Mouse (Mus musculus) lung, postnatal 0 days (tissue): Measurements from ENCODE around the gene Maats1. TPM values are rescaled to one million over a fixed set of nuclear protein-coding genes. Genes with fewer than 3 reads are reported as not detected.

Source experiments
- ATAC-seq: fragments of 200-750 bp; cut with Nextera tagmentation; 2 replicates; pipeline ENCODE4 v1.8.0; 2017; ENCODE audit warnings: moderate library complexity
- DNase-seq: peaks from one replicate; pipeline ENCODE4 v3.0.0-alpha.2; 2016; ENCODE audit warnings: low spot score
- H3K27ac ChIP-seq: fragments of 300-500 bp; sonication (generic); 2 replicates; pipeline ENCODE4 v1.5.1; 2014; ENCODE audit warnings: antibody characterized with exemption, mild to moderate bottlenecking, low read length, mixed read lengths
- H3K27me3 ChIP-seq: fragments of 300-500 bp; sonication (generic); replicated peaks from 2 replicates; pipeline ENCODE4 v1.6.1; 2014; ENCODE audit warnings: low read length, mixed read lengths; ENCODE audit not compliant: insufficient read depth
- H3K36me3 ChIP-seq: fragments of 300-500 bp; sonication (generic); 2 replicates; pipeline ENCODE4 v1.6.1; 2014; ENCODE audit warnings: low read length, mixed read lengths; ENCODE audit not compliant: insufficient read depth
- H3K4me1 ChIP-seq: fragments of 300-500 bp; sonication (generic); 2 replicates; pipeline ENCODE4 v1.6.1; 2014; ENCODE audit warnings: antibody characterized with exemption, low read depth, low read length, mixed read lengths; ENCODE audit not compliant: insufficient read depth
- H3K4me2 ChIP-seq: fragments of 300-500 bp; sonication (generic); replicated peaks from 2 replicates; pipeline ENCODE4 v1.6.1; 2014; ENCODE audit warnings: low read depth, mild to moderate bottlenecking, low read length, moderate library complexity, mixed read lengths
- H3K4me3 ChIP-seq: fragments of 300-500 bp; sonication (generic); 2 replicates; pipeline ENCODE4 v1.5.1; 2014; ENCODE audit warnings: low read depth, low read length
- H3K9ac ChIP-seq: fragments of 300-500 bp; sonication (generic); replicated peaks from 2 replicates; pipeline ENCODE4 v1.6.1; 2014; ENCODE audit warnings: low read depth, mild to moderate bottlenecking
- H3K9me3 ChIP-seq: fragments of 300-500 bp; sonication (generic); 2 replicates; pipeline ENCODE4 v1.6.1; 2016; ENCODE audit warnings: low read length, mixed read lengths
- CTCF ChIP-seq: IDR thresholded peaks from 2 replicates; pipeline ENCODE4 v1.5.1; 2016; ENCODE audit warnings: antibody characterized with exemption, mild to moderate bottlenecking
- EP300 ChIP-seq: IDR thresholded peaks from 2 replicates; pipeline ENCODE4 v1.6.1; 2016; ENCODE audit warnings: antibody characterized with exemption, mild to moderate bottlenecking, control low read depth
- WGBS: fragments of 180-500 bp; shearing (Covaris S2); extraction: QIAGEN DNeasy Blood & Tissue Kit; methylation state at CpG from one replicate; pipeline ENCODE4 v1.1.7; 2014; 5-methylcytosine and 5-hydroxymethylcytosine counted together
- polyA plus RNA-seq: library from polyadenylated mRNA; unstranded; fragments of >200 nt; fragmentation: Nextera tagmentation; extraction: Ambion mirVana; gene quantifications from 2 replicates; pipeline ENCODE4 v1.2.1, GENCODE M21; 2015

Maats1 gene
- polyA plus RNA-seq, 1 experiment from 2014 or later, result 2.6 TPM

DNA sequence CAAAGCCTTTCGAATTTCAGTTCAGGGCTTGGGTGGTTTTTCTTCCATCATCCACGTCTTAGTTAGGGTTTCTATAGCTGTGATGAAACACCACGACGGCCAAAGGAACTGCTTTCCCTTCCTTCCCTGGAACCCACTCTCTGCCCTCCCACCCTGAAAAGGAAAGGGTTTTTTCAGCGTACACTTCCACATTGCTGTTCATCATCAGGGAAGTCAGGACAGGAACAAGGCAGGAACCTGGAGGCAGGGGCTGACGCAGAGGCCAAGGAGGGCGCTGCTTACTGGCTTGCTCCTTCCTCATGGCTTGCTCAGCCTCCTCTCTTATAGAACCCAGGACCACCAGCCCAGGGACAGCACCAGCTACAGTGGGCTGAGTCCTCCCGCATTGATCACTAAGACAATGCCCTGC, 34.9 kb upstream of the Maats1 start:
- H3K36me3 ChIP-seq, result no peaks in the 10 kb centered on the region
- 43% methylated on average over 8 of the region's 8 CpGs for WGBS
- H3K4me1 ChIP-seq, result no peaks in the 10 kb centered on the region
- H3K27me3 ChIP-seq, result no peaks in the 10 kb centered on the region
- H3K4me2 ChIP-seq, result peak overlapping the region; percentile 50
- H3K27ac ChIP-seq, result no peak overlapping the region
- H3K4me3 ChIP-seq, result peak overlapping the region; percentile 36
- peak; percentile 51 for DNase-seq
- no peak for TF ChIP-seq CTCF
- no peak for TF ChIP-seq EP300
- 0 out of 2 replicates have a peak overlapping the region, but pooled peaks have one; percentile 24 for H3K9ac ChIP-seq
- peak; percentile 38 for ATAC-seq
- no peaks in the 10 kb centered on the region for H3K9me3 ChIP-seq

DNA sequence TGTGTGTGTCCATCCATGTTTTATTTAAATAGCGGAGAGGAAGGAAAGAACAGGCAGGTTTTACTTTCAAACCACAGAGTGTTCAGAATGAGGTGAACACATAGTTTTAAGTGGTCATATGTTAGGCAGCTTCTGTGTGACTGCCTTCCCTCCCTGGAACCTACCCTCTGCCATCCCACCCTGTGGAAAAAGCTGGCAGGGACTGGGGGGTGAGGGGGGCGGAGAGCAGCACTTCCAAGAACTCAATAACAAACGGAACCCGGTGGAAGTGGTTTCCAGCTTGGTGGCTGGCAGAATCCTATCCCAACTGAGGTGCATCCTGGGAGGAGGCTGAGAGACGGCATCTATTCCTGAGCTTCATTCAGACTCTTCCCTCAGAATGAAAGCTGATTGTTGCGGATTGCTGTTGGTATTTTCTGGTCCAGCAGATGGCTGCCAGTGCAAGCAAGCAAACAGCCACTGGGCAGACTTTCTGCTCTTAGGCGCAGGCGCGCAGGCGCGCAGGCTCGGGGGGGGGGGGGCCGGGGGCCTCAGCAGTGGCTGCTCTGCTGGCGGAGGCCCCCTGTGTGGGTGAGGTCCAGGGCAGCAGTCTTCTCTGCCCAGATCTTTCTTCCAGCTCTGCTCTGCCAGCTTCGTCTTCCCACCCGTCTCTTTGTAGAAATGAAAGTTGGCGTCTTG, 34.4 kb upstream of the Maats1 start:
- no peaks in the 10 kb centered on the region for H3K27me3 ChIP-seq
- H3K36me3 ChIP-seq, result no peaks in the 10 kb centered on the region
- peak overlapping the region; percentile 50 for H3K4me2 ChIP-seq
- ATAC-seq (peak; percentile 88), DNase-seq (peak; percentile 74)
- no peaks in the 10 kb centered on the region for H3K9me3 ChIP-seq
- H3K9ac ChIP-seq, result 0 out of 2 replicates have a peak overlapping the region, but pooled peaks have one; percentile 24
- no peaks in the 10 kb centered on the region for H3K4me1 ChIP-seq
- 28% methylated on average over 9 of the region's 17 CpGs for WGBS
- H3K27ac ChIP-seq, result no peak overlapping the region
- H3K4me3 ChIP-seq, result peak overlapping the region; percentile 36
- peak; percentile 67 for TF ChIP-seq CTCF
- TF ChIP-seq EP300, result no peak

DNA sequence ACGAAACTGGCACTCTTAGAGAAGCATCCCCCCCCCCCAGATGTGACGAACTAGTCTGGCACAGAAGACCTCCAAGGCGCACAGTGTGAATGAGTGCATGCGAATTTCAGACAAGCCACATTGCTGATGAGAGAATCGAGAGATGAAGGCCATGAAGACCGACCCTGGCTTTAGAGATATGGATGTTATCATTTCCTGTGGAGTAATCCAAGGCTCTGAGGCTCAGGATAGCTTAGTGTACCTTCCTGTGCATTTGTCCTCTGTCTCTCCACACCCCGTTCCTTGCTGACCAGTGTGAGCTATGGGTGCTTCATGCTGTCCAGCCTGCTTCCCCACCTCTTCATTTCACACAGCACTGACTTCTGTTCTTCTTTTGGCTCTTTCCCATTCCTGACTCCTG, 33.2 kb upstream of the Maats1 start:
- ATAC-seq, result no peak
- no peak for DNase-seq
- Histone ChIP-seq H3K9me3 (no peaks in the 10 kb centered on the region), H3K4me1 (no peaks in the 10 kb centered on the region), H3K9ac (no peak overlapping the region), H3K4me3 (no peak overlapping the region), H3K27ac (no peak overlapping the region), H3K27me3 (no peaks in the 10 kb centered on the region), H3K36me3 (no peaks in the 10 kb centered on the region), H3K4me2 (no peak overlapping the region)
- no peak for TF ChIP-seq CTCF
- no peak for TF ChIP-seq EP300
- 67% methylated on average over 7 of the region's 7 CpGs for WGBS

DNA sequence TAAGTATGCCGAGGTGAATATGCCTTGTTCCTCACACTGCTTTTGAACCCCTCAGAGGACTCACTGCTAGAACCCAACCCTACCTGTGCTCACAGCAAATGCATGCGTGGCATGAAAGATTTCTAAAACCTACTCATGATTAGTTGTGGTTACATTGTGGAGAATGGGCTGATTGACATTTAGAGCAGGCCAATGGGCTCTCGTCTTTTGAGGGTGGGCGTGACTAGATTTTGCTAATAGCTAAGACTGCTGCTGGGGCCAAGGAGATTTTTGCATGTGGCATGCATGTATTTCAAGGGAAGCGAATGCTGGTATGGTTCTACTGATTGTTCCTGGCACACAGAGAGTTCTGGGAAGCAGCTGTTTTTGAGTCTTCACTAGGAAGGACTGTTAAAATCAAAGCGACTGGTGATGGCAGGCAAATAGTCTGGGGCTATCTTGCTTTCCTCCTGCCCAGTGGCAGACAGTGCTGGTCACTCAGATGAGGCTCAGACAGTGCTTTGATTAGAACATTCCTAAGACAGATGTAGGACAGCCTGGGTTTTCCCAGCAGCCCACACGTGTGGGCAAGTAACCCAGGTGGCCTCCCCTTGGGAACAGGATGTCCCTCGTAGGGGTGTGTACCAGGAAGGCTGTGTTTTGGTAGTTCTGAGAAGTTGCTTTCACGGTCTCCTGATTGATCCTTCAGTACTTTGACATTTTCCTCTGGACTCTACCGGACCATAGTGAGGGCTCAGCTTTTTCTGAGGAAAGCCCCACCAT, 32.6 kb upstream of the Maats1 start:
- no peak overlapping the region for H3K4me2 ChIP-seq
- ATAC-seq (no peak), DNase-seq (no peak)
- H3K27ac ChIP-seq, result no peak overlapping the region
- H3K27me3 ChIP-seq, result no peaks in the 10 kb centered on the region
- no peaks in the 10 kb centered on the region for H3K36me3 ChIP-seq
- H3K9ac ChIP-seq, result no peak overlapping the region
- TF ChIP-seq EP300, result no peak
- 74% methylated on average over 10 of the region's 10 CpGs for WGBS
- no peaks in the 10 kb centered on the region for H3K4me1 ChIP-seq
- no peaks in the 10 kb centered on the region for H3K9me3 ChIP-seq
- H3K4me3 ChIP-seq, result no peak overlapping the region

DNA sequence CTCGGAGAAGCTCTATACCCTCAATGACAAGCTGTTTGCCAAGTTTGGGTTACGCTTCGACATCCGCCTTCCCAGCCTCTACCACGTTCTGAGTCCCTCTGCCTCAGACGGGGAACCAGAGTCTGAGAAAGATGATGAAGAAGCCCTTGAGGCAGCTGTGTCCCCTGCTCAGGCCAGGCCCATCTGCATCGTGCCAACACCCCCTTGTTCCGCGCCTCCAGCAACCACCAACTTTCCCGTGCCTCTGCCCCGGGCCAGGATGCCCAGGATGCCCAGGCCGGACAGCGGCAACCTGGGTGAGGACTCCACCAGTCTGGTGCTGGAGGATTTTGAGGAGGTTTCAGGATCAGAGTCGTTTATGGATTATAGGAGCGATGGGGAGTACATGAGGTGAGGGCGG, 32.0 kb upstream of the Maats1 start:
- TF ChIP-seq EP300 (no peak), CTCF (no peak)
- no peak overlapping the region for H3K4me2 ChIP-seq
- H3K4me1 ChIP-seq, result no peaks in the 10 kb centered on the region
- no peak overlapping the region for H3K4me3 ChIP-seq
- no peak overlapping the region for H3K9ac ChIP-seq
- no peaks in the 10 kb centered on the region for H3K36me3 ChIP-seq
- H3K27me3 ChIP-seq, result no peaks in the 10 kb centered on the region
- WGBS, result 85% methylated on average over 16 of the region's 16 CpGs
- ATAC-seq (no peak), DNase-seq (no peak)
- H3K27ac ChIP-seq, result no peak overlapping the region
- H3K9me3 ChIP-seq, result no peaks in the 10 kb centered on the region

DNA sequence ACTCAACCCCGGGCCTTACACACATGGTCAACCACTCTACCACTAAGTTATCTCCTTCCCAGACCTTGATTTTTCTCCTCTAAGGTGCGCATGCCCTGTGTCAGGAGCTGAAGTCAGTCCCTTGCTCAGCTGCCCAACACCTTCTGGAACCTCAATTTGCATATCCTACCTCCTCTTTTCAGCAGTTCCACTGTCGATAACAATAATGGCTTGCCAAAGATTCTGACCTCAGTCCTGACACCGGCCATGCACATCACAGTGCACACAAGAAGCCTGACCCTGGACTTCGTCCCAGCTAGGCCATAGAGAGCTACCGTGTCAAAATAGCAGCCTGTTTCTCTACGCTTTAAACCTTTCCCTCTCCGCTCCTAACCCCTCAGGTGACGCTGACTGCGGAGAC, 31.5 kb upstream of the Maats1 start:
- Histone ChIP-seq H3K27me3 (no peaks in the 10 kb centered on the region), H3K4me2 (no peak overlapping the region), H3K27ac (no peak overlapping the region), H3K4me3 (no peak overlapping the region), H3K4me1 (no peaks in the 10 kb centered on the region), H3K9me3 (no peaks in the 10 kb centered on the region), H3K9ac (no peak overlapping the region), H3K36me3 (no peaks in the 10 kb centered on the region)
- ATAC-seq, result no peak
- no peak for DNase-seq
- WGBS, result 87% methylated on average over 10 of the region's 10 CpGs
- no peak for TF ChIP-seq CTCF
- no peak for TF ChIP-seq EP300
